Mouse (Mus musculus): ENCODE results near the gene 1810065E05Rik. TPM values are rescaled to one million over a fixed set of nuclear protein-coding genes. Genes with fewer than 3 reads are reported as not detected.

1810065E05Rik gene
- polyA plus RNA-seq, 1 experiment: not detected

DNA sequence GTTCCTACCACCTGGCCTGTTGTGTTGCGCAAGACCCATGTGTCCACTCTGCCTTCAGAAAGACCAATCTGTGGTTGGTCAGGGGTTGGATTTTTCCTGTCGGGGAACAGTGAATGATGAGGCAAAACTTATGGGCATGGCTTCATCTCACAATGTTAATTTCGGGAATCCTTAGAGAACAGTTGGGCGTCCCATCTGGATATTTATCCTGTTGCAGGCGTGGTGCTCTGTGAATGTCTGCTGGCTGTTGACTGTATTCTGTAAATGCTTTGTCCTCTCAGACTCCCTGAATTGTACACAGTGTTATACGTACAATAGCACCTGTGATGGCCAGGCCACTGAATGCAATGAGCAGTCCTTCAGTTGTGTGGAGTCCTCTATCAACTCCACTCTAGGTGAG lies 38.4 kb upstream of the 1810065E05Rik start:
- no peak overlapping the region for H3K4me3 ChIP-seq (ENCODE audit: insufficient read depth, poor library complexity, severe bottlenecking)
- H3K36me3 ChIP-seq (ENCODE audit: control insufficient read depth, insufficient read depth): no peaks in the 10 kb centered on the region
- H3K79me3 ChIP-seq (ENCODE audit: low read depth): no peaks in the 10 kb centered on the region
- TF ChIP-seq MYOD1 (IDR thresholded peaks at IDR 0.05; ENCODE audit: control insufficient read depth, insufficient read length, low read depth): no peak
- TF ChIP-seq MYOG (IDR thresholded peaks at IDR 0.05; ENCODE audit: control insufficient read depth, extremely low read depth, insufficient read length): no peak
- no peak for TF ChIP-seq MAX (IDR thresholded peaks at IDR 0.05)
- TF ChIP-seq FOSL1 (IDR thresholded peaks at IDR 0.05; ENCODE audit: insufficient read depth, low read length, poor library complexity, severe bottlenecking): no peak
- no peak for TF ChIP-seq CEBPB (IDR thresholded peaks at IDR 0.05; ENCODE audit: low read depth)
- TF ChIP-seq USF1 (IDR thresholded peaks at IDR 0.05; ENCODE audit: low read depth): no peak
- no peak for TF ChIP-seq CTCF (IDR thresholded peaks at IDR 0.05; ENCODE audit: control insufficient read depth, insufficient read depth, insufficient read length)
- no peak overlapping the region for H3ac ChIP-seq (ENCODE audit: control insufficient read depth, insufficient read length, low read depth)
- no peaks in the 10 kb centered on the region for H3K79me2 ChIP-seq (ENCODE audit: control insufficient read depth, insufficient read depth)
- H3K27me3 ChIP-seq (ENCODE audit: control insufficient read depth, insufficient read depth, insufficient read length): peaks cover 3% of the 10 kb centered on the region

DNA sequence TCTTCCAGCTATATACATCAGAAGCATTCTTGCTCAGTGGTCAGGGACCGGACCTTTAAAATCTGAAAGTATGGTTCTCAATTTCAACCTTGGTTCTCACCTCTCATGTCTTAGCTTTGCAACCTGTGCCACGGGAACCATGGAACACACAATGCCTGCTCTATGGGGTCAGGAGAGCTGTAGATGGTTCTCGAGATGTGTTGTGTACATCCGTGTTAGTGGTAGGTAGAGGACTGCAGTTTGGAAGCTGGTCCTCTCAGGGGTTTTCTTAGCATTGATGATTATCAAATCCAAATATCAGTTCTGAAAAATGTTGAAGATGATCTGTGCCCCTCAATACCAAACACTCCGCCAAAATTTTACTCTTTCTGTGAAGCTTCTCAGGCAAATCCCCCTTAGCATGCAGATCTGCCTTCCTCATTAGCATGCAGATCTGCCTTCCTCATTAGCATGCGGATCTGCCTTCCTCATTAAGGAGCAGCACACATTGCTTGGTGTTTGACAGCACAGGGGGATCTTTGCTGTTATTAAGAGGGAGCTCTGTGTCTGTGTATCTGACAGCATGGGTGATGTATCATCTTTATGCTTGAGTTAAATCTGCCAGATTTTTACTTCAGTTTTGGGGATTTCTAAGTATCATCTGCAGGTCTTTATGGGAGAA lies 20.8 kb upstream of the 1810065E05Rik start:
- Histone ChIP-seq H3ac (ENCODE audit: control insufficient read depth, insufficient read length, low read depth) (no peak overlapping the region), H3K4me3 (ENCODE audit: insufficient read depth, poor library complexity, severe bottlenecking) (no peak overlapping the region), H3K79me2 (ENCODE audit: control insufficient read depth, insufficient read depth) (no peaks in the 10 kb centered on the region), H3K79me3 (ENCODE audit: low read depth) (no peaks in the 10 kb centered on the region), H3K27me3 (ENCODE audit: control insufficient read depth, insufficient read depth, insufficient read length) (no peaks in the 10 kb centered on the region), H3K36me3 (ENCODE audit: control insufficient read depth, insufficient read depth) (no peaks in the 10 kb centered on the region)
- TF ChIP-seq CTCF (IDR thresholded peaks at IDR 0.05; ENCODE audit: control insufficient read depth, insufficient read depth, insufficient read length) (no peak), MYOD1 (IDR thresholded peaks at IDR 0.05; ENCODE audit: control insufficient read depth, insufficient read length, low read depth) (no peak), MAX (IDR thresholded peaks at IDR 0.05) (no peak), CEBPB (IDR thresholded peaks at IDR 0.05; ENCODE audit: low read depth) (no peak), MYOG (IDR thresholded peaks at IDR 0.05; ENCODE audit: control insufficient read depth, extremely low read depth, insufficient read length) (no peak), FOSL1 (IDR thresholded peaks at IDR 0.05; ENCODE audit: insufficient read depth, low read length, poor library complexity, severe bottlenecking) (no peak), USF1 (IDR thresholded peaks at IDR 0.05; ENCODE audit: low read depth) (no peak)

DNA sequence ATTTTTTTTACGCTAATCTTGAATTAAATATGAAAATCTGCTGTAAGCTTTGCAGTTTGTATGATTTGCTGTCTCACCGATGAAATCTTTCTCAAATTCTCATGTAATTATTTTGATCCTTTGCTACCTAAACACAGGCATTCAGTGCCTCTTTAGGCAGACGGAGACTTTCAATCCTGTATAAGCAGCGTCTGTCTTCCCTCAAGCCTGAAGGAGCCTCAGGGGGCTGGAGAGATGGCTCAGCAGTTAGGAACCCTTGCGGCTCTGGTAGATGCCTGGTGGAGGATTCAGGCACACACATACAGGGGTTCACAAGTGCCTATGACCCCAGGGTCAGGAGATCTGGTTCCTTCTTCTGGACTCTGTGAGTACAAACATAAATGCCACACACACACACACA lies 20.3 kb upstream of the 1810065E05Rik start:
- no peaks in the 10 kb centered on the region for H3K36me3 ChIP-seq (ENCODE audit: control insufficient read depth, insufficient read depth)
- no peaks in the 10 kb centered on the region for H3K79me3 ChIP-seq (ENCODE audit: low read depth)
- no peaks in the 10 kb centered on the region for H3K79me2 ChIP-seq (ENCODE audit: control insufficient read depth, insufficient read depth)
- H3ac ChIP-seq (ENCODE audit: control insufficient read depth, insufficient read length, low read depth): no peak overlapping the region
- TF ChIP-seq CEBPB (IDR thresholded peaks at IDR 0.05; ENCODE audit: low read depth) (no peak), MYOD1 (IDR thresholded peaks at IDR 0.05; ENCODE audit: control insufficient read depth, insufficient read length, low read depth) (no peak)
- H3K27me3 ChIP-seq (ENCODE audit: control insufficient read depth, insufficient read depth, insufficient read length): no peaks in the 10 kb centered on the region
- no peak overlapping the region for H3K4me3 ChIP-seq (ENCODE audit: insufficient read depth, poor library complexity, severe bottlenecking)

DNA sequence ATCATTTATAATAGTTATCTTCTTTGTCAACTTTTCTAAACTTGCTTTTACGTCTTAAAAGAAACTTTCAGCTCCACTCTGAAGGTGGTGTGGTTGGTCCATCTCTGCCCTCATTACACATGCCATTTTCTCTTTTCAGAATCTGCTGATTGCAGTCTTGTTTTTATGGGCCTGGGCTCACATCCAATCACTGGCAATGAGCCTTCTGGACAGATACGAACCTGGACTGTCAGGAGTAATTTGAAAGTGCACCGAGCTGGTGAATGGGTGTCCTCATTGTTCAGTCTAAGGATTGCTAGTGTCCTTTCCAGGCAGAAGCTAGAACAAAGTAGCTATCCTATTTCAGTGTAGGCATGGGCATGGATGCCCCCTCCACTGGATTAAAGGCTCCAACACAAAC lies 12.8 kb upstream of the 1810065E05Rik start:
- TF ChIP-seq CEBPB (IDR thresholded peaks at IDR 0.05; ENCODE audit: low read depth) (no peak), FOSL1 (IDR thresholded peaks at IDR 0.05; ENCODE audit: insufficient read depth, low read length, poor library complexity, severe bottlenecking) (no peak), MYOG (IDR thresholded peaks at IDR 0.05; ENCODE audit: control insufficient read depth, extremely low read depth, insufficient read length) (no peak), USF1 (IDR thresholded peaks at IDR 0.05; ENCODE audit: low read depth) (no peak), CTCF (IDR thresholded peaks at IDR 0.05; ENCODE audit: control insufficient read depth, insufficient read depth, insufficient read length) (no peak), MYOD1 (IDR thresholded peaks at IDR 0.05; ENCODE audit: control insufficient read depth, insufficient read length, low read depth) (no peak), MAX (IDR thresholded peaks at IDR 0.05) (no peak)
- Histone ChIP-seq H3K27me3 (ENCODE audit: control insufficient read depth, insufficient read depth, insufficient read length) (no peaks in the 10 kb centered on the region), H3K36me3 (ENCODE audit: control insufficient read depth, insufficient read depth) (no peaks in the 10 kb centered on the region), H3K4me3 (ENCODE audit: insufficient read depth, poor library complexity, severe bottlenecking) (no peak overlapping the region), H3K79me3 (ENCODE audit: low read depth) (no peaks in the 10 kb centered on the region), H3K79me2 (ENCODE audit: control insufficient read depth, insufficient read depth) (no peaks in the 10 kb centered on the region), H3ac (ENCODE audit: control insufficient read depth, insufficient read length, low read depth) (no peak overlapping the region)

DNA sequence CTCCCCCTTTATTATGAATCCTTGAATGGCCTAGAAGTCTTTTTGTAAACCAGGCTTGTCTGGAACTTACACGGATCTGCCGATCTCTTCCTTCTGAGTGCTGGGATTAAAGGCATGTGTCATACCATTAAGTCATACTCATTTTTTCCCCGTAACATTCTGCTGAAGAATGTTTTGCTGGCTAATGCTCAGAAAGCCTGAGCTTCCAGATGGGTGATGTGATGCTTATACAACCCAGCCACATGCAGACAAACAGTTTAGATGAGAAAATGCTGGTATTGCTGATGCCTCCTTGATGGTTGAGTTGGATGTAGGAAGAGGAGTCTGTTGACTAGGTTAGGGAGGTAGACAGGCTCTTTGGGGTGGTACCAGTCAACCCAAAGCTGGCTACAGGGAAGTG lies 2.6 kb upstream of the 1810065E05Rik start:
- no peak overlapping the region for H3ac ChIP-seq (ENCODE audit: control insufficient read depth, insufficient read length, low read depth)
- TF ChIP-seq CTCF (IDR thresholded peaks at IDR 0.05; ENCODE audit: control insufficient read depth, insufficient read depth, insufficient read length) (no peak), USF1 (IDR thresholded peaks at IDR 0.05; ENCODE audit: low read depth) (no peak), FOSL1 (IDR thresholded peaks at IDR 0.05; ENCODE audit: insufficient read depth, low read length, poor library complexity, severe bottlenecking) (no peak), MYOD1 (IDR thresholded peaks at IDR 0.05; ENCODE audit: control insufficient read depth, insufficient read length, low read depth) (no peak), MAX (IDR thresholded peaks at IDR 0.05) (no peak), MYOG (IDR thresholded peaks at IDR 0.05; ENCODE audit: control insufficient read depth, extremely low read depth, insufficient read length) (no peak), CEBPB (IDR thresholded peaks at IDR 0.05; ENCODE audit: low read depth) (no peak)
- H3K79me3 ChIP-seq (ENCODE audit: low read depth): no peaks in the 10 kb centered on the region
- H3K36me3 ChIP-seq (ENCODE audit: control insufficient read depth, insufficient read depth): no peaks in the 10 kb centered on the region
- H3K27me3 ChIP-seq (ENCODE audit: control insufficient read depth, insufficient read depth, insufficient read length): no peaks in the 10 kb centered on the region
- H3K4me3 ChIP-seq (ENCODE audit: insufficient read depth, poor library complexity, severe bottlenecking): no peak overlapping the region
- H3K79me2 ChIP-seq (ENCODE audit: control insufficient read depth, insufficient read depth): no peaks in the 10 kb centered on the region

DNA sequence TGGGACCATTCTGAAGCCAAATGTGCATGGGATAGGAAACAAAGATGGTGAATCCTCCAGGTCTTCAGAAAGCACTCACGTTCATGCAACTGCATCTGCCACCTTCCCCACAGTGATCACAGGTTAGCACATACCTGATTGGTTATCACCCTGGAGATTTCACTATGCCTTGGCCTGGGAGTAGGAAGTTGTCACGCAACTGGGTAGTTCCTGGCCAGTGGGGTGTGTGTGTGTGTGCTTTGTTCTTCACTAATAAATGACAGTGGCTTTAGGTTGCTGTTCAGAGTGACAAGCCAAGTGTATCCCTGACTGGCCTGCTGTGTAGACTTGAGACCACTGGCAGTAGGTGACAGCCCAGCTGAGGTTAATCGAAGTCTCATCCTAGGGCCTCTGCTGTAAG lies 11.3 kb downstream of the 1810065E05Rik start, which contains the start of gene Gm12253:
TSS of gene Gm12253 (plus strand) at position 301 of the 400 bp plus-strand sequence.
- no peaks in the 10 kb centered on the region for H3K79me3 ChIP-seq (ENCODE audit: low read depth)
- H3ac ChIP-seq (ENCODE audit: control insufficient read depth, insufficient read length, low read depth): no peak within 1 kb of the TSS
- no peaks in the 10 kb centered on the region for H3K36me3 ChIP-seq (ENCODE audit: control insufficient read depth, insufficient read depth)
- H3K4me3 ChIP-seq (ENCODE audit: insufficient read depth, poor library complexity, severe bottlenecking): no peak within 1 kb of the TSS
- TF ChIP-seq CTCF (IDR thresholded peaks at IDR 0.05; ENCODE audit: control insufficient read depth, insufficient read depth, insufficient read length) (no peak), USF1 (IDR thresholded peaks at IDR 0.05; ENCODE audit: low read depth) (no peak), MYOG (IDR thresholded peaks at IDR 0.05; ENCODE audit: control insufficient read depth, extremely low read depth, insufficient read length) (no peak), CEBPB (IDR thresholded peaks at IDR 0.05; ENCODE audit: low read depth) (no peak), MAX (IDR thresholded peaks at IDR 0.05) (no peak), MYOD1 (IDR thresholded peaks at IDR 0.05; ENCODE audit: control insufficient read depth, insufficient read length, low read depth) (no peak), FOSL1 (IDR thresholded peaks at IDR 0.05; ENCODE audit: insufficient read depth, low read length, poor library complexity, severe bottlenecking) (no peak)
- no peaks in the 10 kb centered on the region for H3K79me2 ChIP-seq (ENCODE audit: control insufficient read depth, insufficient read depth)
- peaks cover 3% of the 10 kb centered on the region for H3K27me3 ChIP-seq (ENCODE audit: control insufficient read depth, insufficient read depth, insufficient read length)
